Mouse (Mus musculus) ovary, postnatal 36 days (tissue): Measurements from ENCODE around the gene Vtcn1.
"Not testable (repeated sequence)": the region's sequence is repeated elsewhere in the genome, so short reads cannot be mapped to it uniquely, and the experiment has no call there.

ENCODE experiments used
- DNase-seq: peaks from one replicate; pipeline ENCODE4 v3.0.0; 2022; ENCODE audit warnings: low spot score, mixed read lengths

Gene Vtcn1

GRCm38 (mm10) chr3:100825225-100825965 is at the start of gene Vtcn1:
Vtcn1 (plus strand) TSS chr3:100825459.
- DNase-seq: no peak

DNA sequence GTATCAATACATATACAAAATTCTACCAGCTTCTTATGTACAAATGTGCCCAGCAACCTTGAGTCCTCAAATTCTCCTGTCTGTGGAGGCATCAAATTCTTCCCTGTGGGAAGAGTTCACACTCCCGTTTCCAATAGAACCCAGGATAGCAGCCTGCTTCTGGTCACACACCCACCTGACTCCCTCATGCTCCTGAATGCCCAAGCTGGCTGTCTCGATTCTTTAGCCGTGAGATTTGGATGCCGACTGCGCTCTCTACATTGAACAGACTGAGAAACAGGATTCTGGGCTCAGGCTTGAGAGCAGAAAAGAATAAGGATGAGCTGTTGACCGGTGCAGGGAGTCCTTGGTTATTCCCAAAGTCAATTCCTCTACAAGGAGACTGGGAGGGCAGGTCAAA is 48.3 kb upstream of the Vtcn1 start:
- no peak for DNase-seq

GRCm38 (mm10) chr3:100777568-100777967 is 47.7 kb upstream of the Vtcn1 start:
- no peak for DNase-seq

DNA sequence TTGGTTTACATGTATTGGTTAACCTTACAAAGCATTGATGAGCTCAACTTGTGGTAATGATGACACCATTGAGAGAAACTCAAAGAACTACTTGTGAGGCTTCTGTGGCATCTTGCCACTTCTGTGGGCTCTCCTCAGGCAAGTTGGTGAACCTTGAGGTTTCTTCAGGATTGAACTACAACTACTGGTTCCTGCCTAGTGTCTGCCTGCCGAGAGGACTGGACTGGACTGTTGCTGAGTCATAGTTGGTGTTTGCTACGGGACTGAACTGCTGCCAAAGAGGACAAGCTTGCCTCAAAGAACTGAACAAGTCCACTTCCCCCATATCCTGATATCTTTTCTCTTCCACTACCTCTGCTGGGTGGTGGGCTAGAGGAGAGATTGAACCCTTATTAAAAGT is 39.2 kb upstream of the Vtcn1 start:
- DNase-seq: no peak

GRCm38 (mm10) chr3:100791670-100792069 is 33.6 kb upstream of the Vtcn1 start:
- DNase-seq: no peak

- DNase-seq: no peak
Observed at GRCm38 (mm10) chr3:100793345-100793744, 31.9 kb upstream of the Vtcn1 start.

GRCm38 (mm10) chr3:100796571-100796970 is 28.7 kb upstream of the Vtcn1 start:
- DNase-seq: peak; percentile 20

- DNase-seq: no peak
Observed at GRCm38 (mm10) chr3:100797166-100798145, 27.8 kb upstream of the Vtcn1 start.

DNA sequence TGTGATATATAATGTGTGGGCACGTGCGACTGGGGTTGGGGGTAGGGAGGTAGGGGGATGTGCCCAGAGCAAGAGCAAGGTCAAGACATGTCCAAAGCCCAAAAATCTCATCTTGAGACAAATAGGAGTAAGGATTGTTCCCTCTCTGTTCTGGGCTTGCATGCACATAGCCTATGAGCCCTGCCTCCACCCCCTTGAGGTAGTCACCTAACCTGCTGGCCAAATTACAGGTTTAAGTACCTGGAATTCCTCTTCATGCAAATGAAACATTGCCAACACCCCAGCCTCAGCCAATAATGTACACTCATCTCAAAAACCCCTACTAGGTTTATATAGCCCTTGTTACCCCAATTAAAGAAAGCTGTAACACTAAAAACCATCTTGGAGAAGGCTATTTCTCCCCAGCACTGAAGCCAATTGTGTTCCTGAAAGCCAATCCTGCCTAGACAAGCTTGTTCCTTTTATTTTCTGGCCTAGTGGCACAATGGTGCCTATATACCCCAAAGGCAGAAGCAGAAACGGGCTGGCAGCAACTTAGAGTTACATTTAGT is 26.3 kb upstream of the Vtcn1 start:
- DNase-seq: no peak

GRCm38 (mm10) chr3:100804975-100805374 is 20.3 kb upstream of the Vtcn1 start:
- DNase-seq: no peak

- DNase-seq: no peak
Observed at GRCm38 (mm10) chr3:100805925-100806324, 19.3 kb upstream of the Vtcn1 start.

DNA sequence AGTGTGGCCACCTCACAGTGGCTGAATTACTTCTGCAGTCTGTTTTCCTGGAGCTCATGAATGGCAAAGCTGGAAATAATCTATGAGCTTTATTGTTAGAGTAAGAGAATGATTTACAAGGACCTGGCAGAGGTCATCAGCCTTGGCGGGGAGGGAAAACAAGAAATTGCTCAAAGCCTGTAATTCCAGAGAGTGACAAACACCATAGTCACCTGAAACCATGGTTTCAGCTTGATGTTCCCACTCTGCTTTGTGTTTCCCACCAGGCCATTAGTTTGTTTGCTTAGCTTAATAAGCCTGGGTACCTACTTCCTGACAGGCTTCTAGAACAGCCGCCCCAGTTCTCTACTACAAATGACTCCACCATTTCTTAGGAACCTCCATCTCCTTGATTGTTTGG is 14.8 kb upstream of the Vtcn1 start:
- no peak for DNase-seq

- DNase-seq: no peak
Observed at GRCm38 (mm10) chr3:100811836-100812235, 13.4 kb upstream of the Vtcn1 start.

- not testable (repeated sequence) for DNase-seq
Observed at GRCm38 (mm10) chr3:100815490-100815889, 9.8 kb upstream of the Vtcn1 start.

DNA sequence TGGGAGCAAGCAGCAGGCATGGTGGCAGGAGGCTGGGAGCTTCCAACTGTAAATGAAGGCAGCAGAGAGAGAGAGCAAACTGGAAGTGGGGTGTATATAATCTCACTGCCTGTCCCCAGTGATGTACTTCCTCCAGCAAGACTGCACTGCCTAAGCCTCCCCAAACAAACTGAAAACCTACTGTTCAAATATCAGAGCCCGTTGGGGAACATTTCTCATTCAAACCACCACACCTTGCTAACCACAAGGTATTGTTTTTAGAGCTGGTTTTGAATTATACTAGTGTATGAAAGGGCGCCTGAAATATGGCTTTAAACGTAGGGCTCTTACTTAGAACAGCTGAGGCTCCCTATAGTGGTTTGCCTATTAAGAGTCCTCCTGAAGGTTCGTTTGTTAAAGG is 6.5 kb upstream of the Vtcn1 start:
- DNase-seq: no peak

DNA sequence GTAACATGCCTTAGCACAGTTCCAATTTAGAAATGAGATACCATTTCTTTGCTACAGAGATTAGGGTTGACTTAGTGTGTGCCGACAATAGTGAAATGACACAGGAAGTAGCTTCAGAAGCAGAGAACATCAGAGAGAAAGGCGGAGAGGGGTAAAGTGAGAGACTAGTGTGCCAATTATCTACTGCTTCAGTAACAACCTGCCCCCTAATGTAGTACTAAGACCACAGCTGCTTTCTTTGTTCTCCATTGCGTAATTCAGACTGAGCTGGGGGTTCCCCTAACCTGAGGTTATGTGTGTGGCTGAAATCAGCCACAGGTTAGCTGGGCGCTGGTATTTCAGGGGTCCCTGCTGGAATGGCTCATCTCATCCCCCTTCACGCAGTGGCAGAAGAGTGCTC is 5.7 kb upstream of the Vtcn1 start:
- no peak for DNase-seq

- DNase-seq: no peak
Observed at GRCm38 (mm10) chr3:100820852-100821251, 4.4 kb upstream of the Vtcn1 start.

GRCm38 (mm10) chr3:100821276-100821675 is 4.0 kb upstream of the Vtcn1 start:
- DNase-seq: no peak

- no peak for DNase-seq
Observed at GRCm38 (mm10) chr3:100843784-100844183, 18.5 kb downstream of the Vtcn1 start.

DNA sequence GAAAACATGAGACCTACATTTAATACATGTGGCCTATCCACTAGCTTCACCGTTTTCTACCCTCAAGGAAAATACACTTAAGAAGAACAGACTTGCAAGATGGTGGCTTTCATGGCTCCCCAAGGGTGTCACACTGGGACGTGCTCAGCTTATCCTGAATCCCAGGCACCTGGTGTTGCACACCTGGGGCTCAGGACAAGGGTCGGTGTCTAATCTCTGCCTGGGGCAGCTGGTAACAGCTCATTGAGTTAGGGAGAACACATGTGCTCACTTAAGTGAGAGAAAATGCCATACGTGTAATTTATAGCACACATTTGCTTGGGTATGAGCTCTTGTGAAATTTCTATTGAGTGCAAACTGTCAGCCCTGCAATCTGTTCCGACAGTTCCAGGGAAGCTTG is 19.1 kb downstream of the Vtcn1 start:
- DNase-seq: no peak

DNA sequence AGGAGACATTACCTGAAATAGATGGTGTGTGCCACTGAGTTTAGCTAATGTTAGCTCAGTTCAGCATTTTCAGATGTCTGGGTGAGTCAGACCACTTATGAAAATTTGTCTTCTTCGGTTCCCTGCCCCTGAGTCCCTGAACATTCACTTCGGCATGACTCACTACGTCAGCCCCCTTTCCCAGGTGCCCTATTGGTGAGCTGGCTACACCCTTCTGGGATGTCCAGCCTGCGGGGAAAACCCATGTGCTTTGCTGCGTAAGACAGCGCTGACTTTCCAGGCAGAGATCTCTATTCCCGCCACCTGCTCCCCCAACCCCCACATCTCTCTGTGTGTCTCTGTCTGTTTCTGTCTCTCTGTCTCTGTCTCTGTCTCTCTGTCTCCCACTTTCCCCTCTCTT is 23.1 kb downstream of the Vtcn1 start:
- no peak for DNase-seq

- DNase-seq: no peak
Observed at GRCm38 (mm10) chr3:100850468-100850867, 25.2 kb downstream of the Vtcn1 start.
